Mouse (Mus musculus) limb, embryonic 15.5 days (tissue): ENCODE data around the gene Med27. TPM values are rescaled to one million over a fixed set of nuclear protein-coding genes. Genes with fewer than 3 reads are reported as not detected.
"Not testable (repeated sequence)": the region's sequence is repeated elsewhere in the genome, so short reads cannot be mapped to it uniquely, and the experiment has no call there.

Experiments used
- ATAC-seq: fragments of 200-750 bp; cut with Nextera tagmentation; 2 replicates; pipeline ENCODE4 v1.8.0; 2017; ENCODE audit warnings: low read depth, moderate TSS enrichment; ENCODE audit not compliant: insufficient number of reproducible peaks, low FRiP score, low TSS enrichment
- H3K27ac ChIP-seq: fragments of 300-500 bp; sonication (generic); 2 replicates; pipeline ENCODE4 v1.5.1; 2015; ENCODE audit warnings: moderate library complexity, mild to moderate bottlenecking, inconsistent platforms
- H3K27me3 ChIP-seq: fragments of 300-500 bp; sonication (generic); 2 replicates; pipeline ENCODE4 v1.6.1; 2015; ENCODE audit warnings: inconsistent platforms
- H3K36me3 ChIP-seq: fragments of 300-500 bp; sonication (generic); 2 replicates; pipeline ENCODE4 v1.6.1; 2015; ENCODE audit warnings: inconsistent platforms
- H3K4me1 ChIP-seq: fragments of 300-500 bp; sonication (generic); 2 replicates; pipeline ENCODE4 v1.6.1; 2015; ENCODE audit warnings: inconsistent platforms
- H3K4me2 ChIP-seq: fragments of 300-500 bp; sonication (generic); 2 replicates; pipeline ENCODE4 v1.6.1; 2015; ENCODE audit warnings: mild to moderate bottlenecking, inconsistent platforms
- H3K4me3 ChIP-seq: fragments of 300-500 bp; sonication (generic); 2 replicates; pipeline ENCODE4 v1.5.1; 2015; ENCODE audit warnings: mild to moderate bottlenecking, inconsistent platforms
- H3K9ac ChIP-seq: fragments of 300-500 bp; sonication (generic); 2 replicates; pipeline ENCODE4 v1.6.1; 2015; ENCODE audit warnings: inconsistent platforms
- H3K9me3 ChIP-seq: fragments of 300-500 bp; sonication (generic); 2 replicates; pipeline ENCODE4 v1.6.1; 2016; ENCODE audit warnings: inconsistent platforms
- WGBS: fragments of 180-500 bp; shearing (Covaris S2); methylation state at CpG from one replicate; pipeline ENCODE4 v1.1.7; 2015; 5-methylcytosine and 5-hydroxymethylcytosine counted together
- polyA plus RNA-seq: library from polyadenylated mRNA; unstranded; fragments of >200 nt; fragmentation: Nextera tagmentation; extraction: Ambion mirVana; gene quantifications from 2 replicates; pipeline ENCODE4 v1.2.1, GENCODE M21; 2015

Gene Med27
- polyA plus RNA-seq, 1 experiment from 2014 or later, result 42.6 TPM

- peaks cover 19% of the 10 kb centered on the region for H3K4me1 ChIP-seq
- H3K9ac ChIP-seq, H3K4me2 ChIP-seq, ATAC-seq, H3K36me3 ChIP-seq, H3K27ac ChIP-seq, H3K27me3 ChIP-seq, H3K9me3 ChIP-seq, H3K4me3 ChIP-seq: not testable (repeated sequence)
- WGBS, result 100% methylated on average over 2 of the region's 2 CpGs
Measured at GRCm38 (mm10) chr2:29529788-29530187, 183.2 kb downstream of the Med27 start.

- Histone ChIP-seq H3K36me3 (no peaks in the 10 kb centered on the region), H3K27me3 (no peaks in the 10 kb centered on the region), H3K9ac (no peak overlapping the region), H3K27ac (no peak overlapping the region), H3K4me2 (no peak overlapping the region), H3K4me3 (no peak overlapping the region), H3K4me1 (peaks cover 9% of the 10 kb centered on the region; the same call in 1 of the 2 replicates), H3K9me3 (no peaks in the 10 kb centered on the region)
- ATAC-seq, result no peak
- 84% methylated on average over 3 of the region's 3 CpGs for WGBS
Measured at GRCm38 (mm10) chr2:29532173-29532572, 185.6 kb downstream of the Med27 start.

- WGBS, result 66% methylated on average over 5 of the region's 5 CpGs
- no peaks in the 10 kb centered on the region for H3K27me3 ChIP-seq
- no peak overlapping the region for H3K27ac ChIP-seq
- no peak overlapping the region for H3K4me2 ChIP-seq
- H3K4me1 ChIP-seq, result peaks cover 9% of the 10 kb centered on the region; the same call in 1 of the 2 replicates
- H3K9me3 ChIP-seq, result no peaks in the 10 kb centered on the region
- ATAC-seq, result no peak
- H3K9ac ChIP-seq, result no peak overlapping the region
- no peaks in the 10 kb centered on the region for H3K36me3 ChIP-seq
- no peak overlapping the region for H3K4me3 ChIP-seq
Measured at GRCm38 (mm10) chr2:29532921-29533320, 186.3 kb downstream of the Med27 start.

- H3K27ac ChIP-seq, result no peak overlapping the region
- peaks cover 9% of the 10 kb centered on the region; the same call in 1 of the 2 replicates for H3K4me1 ChIP-seq
- ATAC-seq, result no peak
- WGBS, result 57% methylated on average over 5 of the region's 5 CpGs
- H3K4me3 ChIP-seq, result no peak overlapping the region
- H3K36me3 ChIP-seq, result no peaks in the 10 kb centered on the region
- no peak overlapping the region for H3K9ac ChIP-seq
- no peak overlapping the region for H3K4me2 ChIP-seq
- no peaks in the 10 kb centered on the region for H3K9me3 ChIP-seq
- no peaks in the 10 kb centered on the region for H3K27me3 ChIP-seq
Measured at GRCm38 (mm10) chr2:29535566-29536244, 189.1 kb downstream of the Med27 start.

- Histone ChIP-seq H3K4me3 (no peak overlapping the region), H3K9ac (no peak overlapping the region), H3K9me3 (no peaks in the 10 kb centered on the region), H3K36me3 (no peaks in the 10 kb centered on the region), H3K4me2 (no peak overlapping the region), H3K4me1 (peaks cover 9% of the 10 kb centered on the region; the same call in 1 of the 2 replicates), H3K27ac (no peak overlapping the region), H3K27me3 (no peaks in the 10 kb centered on the region)
- no peak for ATAC-seq
- 75% methylated on average over 9 of the region's 9 CpGs for WGBS
Measured at GRCm38 (mm10) chr2:29536481-29536880, 189.9 kb downstream of the Med27 start.

GRCm38 (mm10) chr2:29537334-29537733, 190.7 kb downstream of the Med27 start:
- Histone ChIP-seq H3K27me3 (no peaks in the 10 kb centered on the region), H3K9me3 (no peaks in the 10 kb centered on the region), H3K4me2 (no peak overlapping the region), H3K4me1 (peaks cover 9% of the 10 kb centered on the region; the same call in 1 of the 2 replicates), H3K9ac (no peak overlapping the region), H3K27ac (no peak overlapping the region), H3K4me3 (no peak overlapping the region), H3K36me3 (no peaks in the 10 kb centered on the region)
- no peak for ATAC-seq
- WGBS, result 78% methylated on average over 8 of the region's 8 CpGs

GRCm38 (mm10) chr2:29542039-29542438, 195.4 kb downstream of the Med27 start:
- Histone ChIP-seq H3K4me1 (peaks cover 9% of the 10 kb centered on the region), H3K4me3 (no peak overlapping the region), H3K9me3 (no peaks in the 10 kb centered on the region), H3K27me3 (no peaks in the 10 kb centered on the region), H3K36me3 (no peaks in the 10 kb centered on the region), H3K9ac (no peak overlapping the region), H3K4me2 (no peak overlapping the region), H3K27ac (no peak overlapping the region)
- ATAC-seq, result no peak
- 76% methylated on average over 13 of the region's 13 CpGs for WGBS

- no peaks in the 10 kb centered on the region for H3K36me3 ChIP-seq
- H3K27me3 ChIP-seq, result no peaks in the 10 kb centered on the region
- H3K4me1 ChIP-seq, result peaks cover 9% of the 10 kb centered on the region
- no peak overlapping the region for H3K4me3 ChIP-seq
- H3K27ac ChIP-seq, result no peak overlapping the region
- H3K9ac ChIP-seq, result no peak overlapping the region
- H3K9me3 ChIP-seq, result no peaks in the 10 kb centered on the region
- WGBS, result 11% methylated on average over 12 of the region's 12 CpGs
- H3K4me2 ChIP-seq, result 0 out of 2 replicates have a peak overlapping the region, but pooled peaks have one; percentile 1
- no peak for ATAC-seq
Measured at GRCm38 (mm10) chr2:29546571-29546970, 200.0 kb downstream of the Med27 start.

- H3K27me3 ChIP-seq, result no peaks in the 10 kb centered on the region
- no peak overlapping the region for H3K4me3 ChIP-seq
- no peak overlapping the region for H3K27ac ChIP-seq
- no peak overlapping the region for H3K9ac ChIP-seq
- no peaks in the 10 kb centered on the region for H3K36me3 ChIP-seq
- H3K4me1 ChIP-seq, result peaks cover under 1% of the 10 kb centered on the region; the same call in 1 of the 2 replicates
- H3K4me2 ChIP-seq, result no peak overlapping the region
- no peaks in the 10 kb centered on the region for H3K9me3 ChIP-seq
- 81% methylated on average over 7 of the region's 7 CpGs for WGBS
- ATAC-seq, result no peak
Measured at GRCm38 (mm10) chr2:29551816-29552585, 205.4 kb downstream of the Med27 start.

- Histone ChIP-seq H3K27ac (no peak overlapping the region), H3K36me3 (no peaks in the 10 kb centered on the region), H3K27me3 (no peaks in the 10 kb centered on the region), H3K4me1 (no peaks in the 10 kb centered on the region), H3K4me3 (no peak overlapping the region), H3K4me2 (no peak overlapping the region), H3K9me3 (no peaks in the 10 kb centered on the region), H3K9ac (no peak overlapping the region)
- WGBS, result 62% methylated on average over 4 of the region's 4 CpGs
- ATAC-seq, result no peak
Measured at GRCm38 (mm10) chr2:29553945-29554634, 207.5 kb downstream of the Med27 start.

- WGBS, result 81% methylated on average over 6 of the region's 6 CpGs
- Histone ChIP-seq H3K4me1 (no peaks in the 10 kb centered on the region), H3K36me3 (no peaks in the 10 kb centered on the region), H3K27ac (no peak overlapping the region), H3K9me3 (no peaks in the 10 kb centered on the region), H3K4me3 (no peak overlapping the region), H3K4me2 (no peak overlapping the region), H3K27me3 (no peaks in the 10 kb centered on the region), H3K9ac (no peak overlapping the region)
- ATAC-seq, result no peak
Measured at GRCm38 (mm10) chr2:29558561-29558960, 211.9 kb downstream of the Med27 start.

GRCm38 (mm10) chr2:29559955-29560354, 213.3 kb downstream of the Med27 start:
- no peak overlapping the region for H3K4me2 ChIP-seq
- no peaks in the 10 kb centered on the region for H3K9me3 ChIP-seq
- H3K27ac ChIP-seq, result no peak overlapping the region
- 81% methylated on average over 3 of the region's 3 CpGs for WGBS
- ATAC-seq, result no peak
- no peaks in the 10 kb centered on the region for H3K4me1 ChIP-seq
- H3K4me3 ChIP-seq, result no peak overlapping the region
- no peaks in the 10 kb centered on the region for H3K27me3 ChIP-seq
- no peaks in the 10 kb centered on the region for H3K36me3 ChIP-seq
- H3K9ac ChIP-seq, result no peak overlapping the region
